Comparison of ENCODE assay signal across 14 mouse cellular contexts in the genomic region with DNA sequence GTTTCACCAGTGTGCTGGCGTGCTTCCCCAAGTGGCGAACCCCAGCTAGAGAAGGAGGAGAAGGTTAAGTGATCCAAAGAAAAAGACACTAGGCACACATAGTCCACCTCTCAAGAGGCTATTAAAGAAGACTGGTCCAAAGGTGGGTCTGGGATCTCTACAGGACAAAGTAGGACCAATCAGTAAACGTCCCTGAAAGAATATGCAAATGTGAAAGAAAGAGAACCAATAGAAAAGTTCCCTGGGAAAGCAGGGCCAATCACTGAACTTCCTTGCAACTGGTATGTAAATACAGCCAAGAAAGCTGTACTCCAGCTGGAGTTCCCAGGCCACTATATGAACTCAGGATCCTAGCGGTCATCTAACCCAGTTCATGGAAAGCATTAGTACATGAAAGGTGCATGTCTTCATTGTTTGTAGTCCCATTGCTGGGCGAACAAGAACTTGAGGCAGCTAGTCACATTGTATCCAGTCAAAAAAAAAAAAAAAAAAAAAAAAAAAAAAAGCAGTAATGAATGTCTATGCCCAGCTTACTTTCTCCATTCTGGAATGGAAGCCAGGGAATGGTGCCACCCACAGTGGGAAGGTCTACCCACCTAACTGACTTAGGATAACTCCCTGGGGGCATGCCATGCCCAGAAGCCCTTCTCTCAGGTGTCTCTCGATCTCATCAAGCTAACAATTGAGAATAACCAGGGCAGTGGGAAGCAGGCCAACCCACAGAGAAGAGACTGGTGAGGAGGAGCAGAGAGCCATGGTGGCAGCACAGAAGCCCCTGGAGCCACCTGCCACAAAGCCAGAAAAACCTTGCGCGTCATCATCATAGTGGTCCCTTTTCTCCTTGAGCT.
DNase-seq lines count a peak whose midpoint lies in the region; ATAC-seq and TF ChIP-seq lines count a peak whose summit lies in the region.
"Had no signal": no experiment of that assay in that cellular context is flagged by ENCODE, and none has a peak within 500 bp of the region (broad histone marks: within the 10 kb centered on the region; RNA-seq: fewer than 3 reads in every experiment).

No protein-coding gene starts in this region.

- no peaks in the 10 kb centered on the region for H3K27me3 ChIP-seq in kidney, embryonic 15.5 days
- no peaks in the 10 kb centered on the region for H3K27me3 ChIP-seq in ES-Bruce4 (ENCODE audit: control insufficient read depth, insufficient read depth, low read length, poor library complexity, severe bottlenecking)
- H3K27me3 ChIP-seq in liver, embryonic 12.5 days (replicated peaks) = no peaks in the 10 kb centered on the region
- H3K27me3 ChIP-seq: embryonic facial prominence, embryonic 12.5 days had no signal

- no peak overlapping the region for H3K9ac ChIP-seq in kidney, embryonic 15.5 days
- H3K9ac ChIP-seq in ES-Bruce4 (ENCODE audit: low read depth, poor library complexity, severe bottlenecking) = no peak overlapping the region
- no peak overlapping the region for H3K9ac ChIP-seq in liver, embryonic 12.5 days
- H3K9ac ChIP-seq: embryonic facial prominence, embryonic 12.5 days; lung, embryonic 14.5 days had no signal

- H3K4me2 ChIP-seq in kidney, embryonic 15.5 days = no peak overlapping the region
- H3K4me2 ChIP-seq in liver, embryonic 12.5 days = no peak overlapping the region
- H3K4me2 ChIP-seq: embryonic facial prominence, embryonic 12.5 days; lung, embryonic 14.5 days had no signal

- peak overlapping the region; percentile 32 for H3K27ac ChIP-seq in kidney, embryonic 15.5 days
- H3K27ac ChIP-seq in ES-Bruce4 (ENCODE audit: insufficient read depth, low read length) = peak overlapping the region; percentile 49
- no peak overlapping the region for H3K27ac ChIP-seq in liver, embryonic 12.5 days
- H3K27ac ChIP-seq: embryonic facial prominence, embryonic 12.5 days had no signal

- H3K4me3 ChIP-seq in kidney, embryonic 15.5 days (replicated peaks) = no peak overlapping the region
- no peak overlapping the region for H3K4me3 ChIP-seq in ES-Bruce4 (ENCODE audit: low read depth, low read length)
- H3K4me3 ChIP-seq in liver, embryonic 12.5 days = no peak overlapping the region
- H3K4me3 ChIP-seq: embryonic facial prominence, embryonic 12.5 days had no signal

- no peak for DNase-seq in kidney, adult 8-10 months
- peak; percentile 26 for DNase-seq in 416B (ENCODE audit: low read depth)
- no peak for DNase-seq in adrenal gland, postnatal 36 days
- DNase-seq in urinary bladder, postnatal 10 days (ENCODE audit: low spot score) = no peak
- no peak for DNase-seq in heart, adult 8-10 months (ENCODE audit: low spot score)
- DNase-seq: cerebellum, adult 9-11 months; heart, adult 18-20 months; heart, postnatal 4 days; lung, embryonic 14.5 days; midbrain, embryonic 14.5 days had no signal

- no peaks in the 10 kb centered on the region for H3K9me3 ChIP-seq in kidney, embryonic 15.5 days (replicated peaks)
- H3K9me3 ChIP-seq in ES-Bruce4 (replicated peaks; ENCODE audit: control insufficient read depth, insufficient read depth, low read length, poor library complexity, severe bottlenecking) = no peaks in the 10 kb centered on the region
- no peaks in the 10 kb centered on the region for H3K9me3 ChIP-seq in liver, embryonic 12.5 days (replicated peaks)
- H3K9me3 ChIP-seq: embryonic facial prominence, embryonic 12.5 days had no signal

- ATAC-seq in kidney, embryonic 15.5 days (replicated peaks; ENCODE audit: low FRiP score) = no peak
- peak; percentile 43; the same call in 1 of the 2 replicates for ATAC-seq in liver, embryonic 12.5 days

- TF ChIP-seq POLR2A in ES-Bruce4 (IDR thresholded peaks at IDR 0.05; ENCODE audit: insufficient read depth, low read length) = no peak

- 0 out of 2 replicates have a peak, but pooled peaks cover 6% of the 10 kb centered on the region for H3K36me3 ChIP-seq in kidney, embryonic 15.5 days
- no peaks in the 10 kb centered on the region for H3K36me3 ChIP-seq in ES-Bruce4 (ENCODE audit: control insufficient read depth, insufficient read depth, low read length, poor library complexity, severe bottlenecking)
- H3K36me3 ChIP-seq in liver, embryonic 12.5 days = no peaks in the 10 kb centered on the region
- H3K36me3 ChIP-seq: embryonic facial prominence, embryonic 12.5 days had no signal

- no peak for TF ChIP-seq EP300 in ES-Bruce4 (IDR thresholded peaks at IDR 0.05; ENCODE audit: insufficient read depth, low read depth, low read length)

- no peak for TF ChIP-seq CTCF in ES-Bruce4 (IDR thresholded peaks at IDR 0.05; ENCODE audit: low read depth, low read length)

- WGBS in kidney, embryonic 15.5 days = 86% methylated on average over 8 of the region's 8 CpGs
- 73% methylated on average over 8 of the region's 8 CpGs for WGBS in liver, embryonic 12.5 days (ENCODE audit: insufficient replicate concordance)

- peaks cover 71% of the 10 kb centered on the region for H3K4me1 ChIP-seq in kidney, embryonic 15.5 days
- peaks cover 17% of the 10 kb centered on the region for H3K4me1 ChIP-seq in ES-Bruce4 (ENCODE audit: control insufficient read depth, insufficient read depth, low read length)
- peaks cover 67% of the 10 kb centered on the region for H3K4me1 ChIP-seq in liver, embryonic 12.5 days
